Mouse (Mus musculus): ENCODE results near the gene Pkib. TPM values are rescaled to one million over a fixed set of nuclear protein-coding genes. Genes with fewer than 3 reads are reported as not detected.

The Pkib gene
- polyA plus RNA-seq (2012; rRNA removed), result 0.33 and 0.93 TPM in 2 replicates

GRCm38 (mm10) chr10:57631896-57632867, at the start of gene Pkib:
Pkib (plus strand) TSS chr10:57631981.

GRCm38 (mm10) chr10:57784876-57785150, 153.0 kb downstream of the Pkib start, which contains the start of gene Fabp7:
Fabp7 (plus strand) TSS chr10:57784881.

Other genes with a start within 250 kb of the Pkib start
- 5.2 and 5.3 TPM in 2 replicates for gene Hsf2, start 145.6 kb upstream of the Pkib start, polyA plus RNA-seq (2012; rRNA removed)
- 38.7 and 44.3 TPM in 2 replicates for gene Serinc1, start 99.5 kb upstream of the Pkib start, polyA plus RNA-seq (2012; rRNA removed)
- not detected in 2 replicates for gene Fabp7, start 152.9 kb downstream of the Pkib start, polyA plus RNA-seq (2012; rRNA removed)
- 58.4 and 68.0 TPM in 2 replicates for gene Smpdl3a, start 162.4 kb downstream of the Pkib start, polyA plus RNA-seq (2012; rRNA removed)

Data from ovary, adult 2 months (tissue).